Comparison of ENCODE assay signal across 15 mouse cellular contexts in genomic region chr5:134671335-134672197, GRCm38 (mm10). TPM values are rescaled to one million over a fixed set of nuclear protein-coding genes. Genes with fewer than 3 reads are reported as not detected.
A peak's percentile ranks its signal among the peaks of the same experiment; 100 is the strongest.
DNase-seq lines count a peak whose midpoint lies in the region; ATAC-seq and TF ChIP-seq lines count a peak whose summit lies in the region.
"Had no signal": no experiment of that assay in that cellular context is flagged by ENCODE, and none has a peak within 500 bp of the region (broad histone marks: within the 10 kb centered on the region; RNA-seq: fewer than 3 reads in every experiment).

No protein-coding gene starts in this region.

- 68% methylated on average over 17 of the region's 17 CpGs for WGBS in forebrain, embryonic 12.5 days
- 55% methylated on average over 17 of the region's 17 CpGs for WGBS in forebrain, embryonic 16.5 days
- 61% methylated on average over 17 of the region's 17 CpGs for WGBS in neural tube, embryonic 11.5 days
- 75% methylated on average over 17 of the region's 17 CpGs for WGBS in intestine, postnatal 0 days
- 82% methylated on average over 17 of the region's 17 CpGs for WGBS in liver, embryonic 11.5 days

- H3K36me3 ChIP-seq in forebrain, embryonic 12.5 days (replicated peaks), result peaks cover 38% of the 10 kb centered on the region
- H3K36me3 ChIP-seq in forebrain, embryonic 16.5 days (ENCODE audit: control insufficient read depth, insufficient read depth), result peaks cover 11% of the 10 kb centered on the region
- peaks cover 4% of the 10 kb centered on the region; the same call in 1 of the 2 replicates for H3K36me3 ChIP-seq in neural tube, embryonic 11.5 days (ENCODE audit: control insufficient read depth, insufficient read depth, low read length)
- H3K36me3 ChIP-seq in intestine, postnatal 0 days (ENCODE audit: control insufficient read depth, insufficient read depth), result peaks cover 4% of the 10 kb centered on the region; the same call in 1 of the 2 replicates
- H3K36me3 ChIP-seq in liver, embryonic 11.5 days (ENCODE audit: control insufficient read depth, insufficient read depth, low read length), result no peaks in the 10 kb centered on the region

- peaks cover 31% of the 10 kb centered on the region for H3K4me1 ChIP-seq in forebrain, embryonic 12.5 days
- H3K4me1 ChIP-seq in forebrain, embryonic 16.5 days (replicated peaks; ENCODE audit: control insufficient read depth, insufficient read depth, low read length), result peaks cover 13% of the 10 kb centered on the region
- peaks cover 17% of the 10 kb centered on the region for H3K4me1 ChIP-seq in neural tube, embryonic 11.5 days (ENCODE audit: control insufficient read depth, insufficient read depth, low read length)
- 0 out of 2 replicates have a peak, but pooled peaks cover 5% of the 10 kb centered on the region for H3K4me1 ChIP-seq in intestine, postnatal 0 days (replicated peaks; ENCODE audit: control insufficient read depth, insufficient read depth, low read length)
- H3K4me1 ChIP-seq in liver, embryonic 11.5 days (replicated peaks; ENCODE audit: control insufficient read depth, insufficient read depth, low read length), result peaks cover 13% of the 10 kb centered on the region

- H3K9ac ChIP-seq in forebrain, embryonic 12.5 days, result no peak overlapping the region
- no peak overlapping the region for H3K9ac ChIP-seq in forebrain, embryonic 16.5 days (replicated peaks; ENCODE audit: low read depth, low read length)
- no peak overlapping the region for H3K9ac ChIP-seq in neural tube, embryonic 11.5 days (ENCODE audit: low read length)
- no peak overlapping the region for H3K9ac ChIP-seq in intestine, postnatal 0 days (ENCODE audit: low read depth, low read length)
- H3K9ac ChIP-seq in liver, embryonic 11.5 days (ENCODE audit: low read depth, low read length), result no peak overlapping the region

- no peak overlapping the region for H3K4me3 ChIP-seq in forebrain, embryonic 12.5 days (replicated peaks)
- no peak overlapping the region for H3K4me3 ChIP-seq in forebrain, embryonic 16.5 days (replicated peaks; ENCODE audit: low read length)
- no peak overlapping the region for H3K4me3 ChIP-seq in neural tube, embryonic 11.5 days (ENCODE audit: low read depth, low read length)
- H3K4me3 ChIP-seq in intestine, postnatal 0 days (ENCODE audit: low read depth, low read length), result no peak overlapping the region
- H3K4me3 ChIP-seq in liver, embryonic 11.5 days (ENCODE audit: low read depth, low read length), result no peak overlapping the region
- H3K4me3 ChIP-seq: limb, embryonic 10.5 days had no signal

- no peak overlapping the region for H3K4me2 ChIP-seq in forebrain, embryonic 12.5 days
- no peak overlapping the region for H3K4me2 ChIP-seq in forebrain, embryonic 16.5 days (ENCODE audit: low read length)
- no peak overlapping the region for H3K4me2 ChIP-seq in neural tube, embryonic 11.5 days (ENCODE audit: low read depth)
- no peak overlapping the region for H3K4me2 ChIP-seq in intestine, postnatal 0 days (replicated peaks; ENCODE audit: low read depth)
- H3K4me2 ChIP-seq in liver, embryonic 11.5 days, result no peak overlapping the region

- DNase-seq in neural tube, embryonic 11.5 days (ENCODE audit: low spot score), result peak; percentile 53
- no peak for DNase-seq in neural tube, embryonic 10.5 days (ENCODE audit: extremely low spot score, low spot score)
- DNase-seq in mesoderm, embryonic 11.5 days (ENCODE audit: low read depth, low spot score), result peak; percentile 29
- DNase-seq in Muller cell, postnatal 12 days (ENCODE audit: inconsistent ontology term), result no peak
- no peak for DNase-seq in liver, embryonic 11.5 days (ENCODE audit: low spot score)
- DNase-seq: adrenal gland, adult 8-10 months; B cell, adult 2 months; cerebellum, adult 18-20 months; heart, postnatal 36 days; thymus, postnatal 14 days had no signal

- H3K27me3 ChIP-seq in forebrain, embryonic 12.5 days, result no peaks in the 10 kb centered on the region
- H3K27me3 ChIP-seq in forebrain, embryonic 16.5 days (replicated peaks; ENCODE audit: control insufficient read depth, insufficient read depth, low read length), result no peaks in the 10 kb centered on the region
- no peaks in the 10 kb centered on the region for H3K27me3 ChIP-seq in neural tube, embryonic 11.5 days (ENCODE audit: control insufficient read depth, insufficient read depth, low read length)
- H3K27me3 ChIP-seq in intestine, postnatal 0 days (replicated peaks; ENCODE audit: control insufficient read depth, insufficient read depth, low read length), result no peaks in the 10 kb centered on the region
- no peaks in the 10 kb centered on the region for H3K27me3 ChIP-seq in liver, embryonic 11.5 days (replicated peaks; ENCODE audit: control insufficient read depth, insufficient read depth, low read length)

- TF ChIP-seq CTCF in intestine, postnatal 0 days (IDR thresholded peaks at IDR 0.05; ENCODE audit: low read depth), result no peak

- peak overlapping the region; percentile 62 for H3K27ac ChIP-seq in forebrain, embryonic 12.5 days
- H3K27ac ChIP-seq in forebrain, embryonic 16.5 days (ENCODE audit: low read length), result no peak overlapping the region
- peak overlapping the region; percentile 79 for H3K27ac ChIP-seq in neural tube, embryonic 11.5 days (ENCODE audit: low read depth, low read length)
- H3K27ac ChIP-seq in intestine, postnatal 0 days (ENCODE audit: low read depth, low read length), result no peak overlapping the region
- no peak overlapping the region for H3K27ac ChIP-seq in liver, embryonic 11.5 days (ENCODE audit: low read depth, low read length)
- H3K27ac ChIP-seq: limb, embryonic 10.5 days; macrophage had no signal

- no peaks in the 10 kb centered on the region for H3K9me3 ChIP-seq in forebrain, embryonic 12.5 days
- H3K9me3 ChIP-seq in forebrain, embryonic 16.5 days (ENCODE audit: control insufficient read depth, low read length), result no peaks in the 10 kb centered on the region
- H3K9me3 ChIP-seq in neural tube, embryonic 11.5 days (ENCODE audit: control insufficient read depth, low read length), result no peaks in the 10 kb centered on the region
- H3K9me3 ChIP-seq in intestine, postnatal 0 days (ENCODE audit: control insufficient read depth), result no peaks in the 10 kb centered on the region
- H3K9me3 ChIP-seq in liver, embryonic 11.5 days (ENCODE audit: control insufficient read depth, low read length), result no peaks in the 10 kb centered on the region
- H3K9me3 ChIP-seq: limb, embryonic 10.5 days had no signal

- no peak for ATAC-seq in forebrain, embryonic 12.5 days (ENCODE audit: low FRiP score)
- ATAC-seq in forebrain, embryonic 16.5 days, result no peak
- ATAC-seq in neural tube, embryonic 11.5 days (ENCODE audit: insufficient read depth, low FRiP score, low TSS enrichment), result 0 out of 2 replicates have a peak, but pooled peaks have one; percentile 26
- no peak for ATAC-seq in intestine, postnatal 0 days
- no peak for ATAC-seq in liver, embryonic 11.5 days (replicated peaks; ENCODE audit: low FRiP score)

RNA-seq across cellular contexts. Expression of gene Limk1, which starts 16.8 kb away (rescaled TPM):
- 14.5 and 17.3 TPM in 2 replicates for polyA plus RNA-seq in forebrain, embryonic 12.5 days (2016; fragmentation: Nextera tagmentation; extraction: Ambion mirVana)
- 15.2 and 19.0 TPM in 2 replicates for polyA plus RNA-seq in forebrain, embryonic 16.5 days (2015; fragmentation: Nextera tagmentation; extraction: Ambion mirVana)
- polyA plus RNA-seq in neural tube, embryonic 11.5 days (2014; fragmentation: Nextera tagmentation; extraction: Ambion mirVana), result 10.3 and 11.4 TPM in 2 replicates
- polyA plus RNA-seq in intestine, postnatal 0 days (2015; fragmentation: Nextera tagmentation; extraction: Ambion mirVana), result 1.7 and 1.8 TPM in 2 replicates
- polyA plus RNA-seq in liver, embryonic 11.5 days (2014; fragmentation: Nextera tagmentation; extraction: Ambion mirVana), result 1.7 and 1.8 TPM in 2 replicates

RNA-seq across cellular contexts. Expression of gene Eif4h, which starts 32.3 kb away (rescaled TPM):
- polyA plus RNA-seq in forebrain, embryonic 12.5 days (2016; fragmentation: Nextera tagmentation; extraction: Ambion mirVana), result 459 and 466 TPM in 2 replicates
- 405 and 411 TPM in 2 replicates for polyA plus RNA-seq in forebrain, embryonic 16.5 days (2015; fragmentation: Nextera tagmentation; extraction: Ambion mirVana)
- polyA plus RNA-seq in neural tube, embryonic 11.5 days (2014; fragmentation: Nextera tagmentation; extraction: Ambion mirVana), result 457 and 469 TPM in 2 replicates
- polyA plus RNA-seq in intestine, postnatal 0 days (2015; fragmentation: Nextera tagmentation; extraction: Ambion mirVana), result 217 and 232 TPM in 2 replicates
- 401 and 428 TPM in 2 replicates for polyA plus RNA-seq in liver, embryonic 11.5 days (2014; fragmentation: Nextera tagmentation; extraction: Ambion mirVana)

RNA-seq across cellular contexts. Expression of gene Lat2, which starts 56.7 kb away (rescaled TPM):
- polyA plus RNA-seq in forebrain, embryonic 12.5 days (2016; fragmentation: Nextera tagmentation; extraction: Ambion mirVana), result 3.2 and 4.8 TPM in 2 replicates
- 3.0 and 5.3 TPM in 2 replicates for polyA plus RNA-seq in forebrain, embryonic 16.5 days (2015; fragmentation: Nextera tagmentation; extraction: Ambion mirVana)
- polyA plus RNA-seq in neural tube, embryonic 11.5 days (2014; fragmentation: Nextera tagmentation; extraction: Ambion mirVana), result 1.4 TPM in 2 replicates
- 1.3 and 1.4 TPM in 2 replicates for polyA plus RNA-seq in intestine, postnatal 0 days (2015; fragmentation: Nextera tagmentation; extraction: Ambion mirVana)
- 2.0 and 2.1 TPM in 2 replicates for polyA plus RNA-seq in liver, embryonic 11.5 days (2014; fragmentation: Nextera tagmentation; extraction: Ambion mirVana)

Comparison
In these comparisons a context has a peak if more than half of its experiments do, and no peak if none do; other contexts are left out.
1. H3K27ac ChIP-seq: peak in forebrain, embryonic 12.5 days (single experiment) and neural tube, embryonic 11.5 days (single experiment); none in forebrain, embryonic 16.5 days (single experiment), intestine, postnatal 0 days (single experiment) and liver, embryonic 11.5 days (single experiment).
2. DNase-seq: peak in neural tube, embryonic 11.5 days (single experiment) and mesoderm, embryonic 11.5 days (single experiment); none in neural tube, embryonic 10.5 days (single experiment), Muller cell, postnatal 12 days (single experiment) and liver, embryonic 11.5 days (single experiment).